Mouse (Mus musculus): ENCODE measurements around the gene Mboat1. TPM values are rescaled to one million over a fixed set of nuclear protein-coding genes. Genes with fewer than 3 reads are reported as not detected.

Gene Mboat1
- polyA plus RNA-seq, 1 experiment from 2014 or later, result 3.1 TPM

DNA sequence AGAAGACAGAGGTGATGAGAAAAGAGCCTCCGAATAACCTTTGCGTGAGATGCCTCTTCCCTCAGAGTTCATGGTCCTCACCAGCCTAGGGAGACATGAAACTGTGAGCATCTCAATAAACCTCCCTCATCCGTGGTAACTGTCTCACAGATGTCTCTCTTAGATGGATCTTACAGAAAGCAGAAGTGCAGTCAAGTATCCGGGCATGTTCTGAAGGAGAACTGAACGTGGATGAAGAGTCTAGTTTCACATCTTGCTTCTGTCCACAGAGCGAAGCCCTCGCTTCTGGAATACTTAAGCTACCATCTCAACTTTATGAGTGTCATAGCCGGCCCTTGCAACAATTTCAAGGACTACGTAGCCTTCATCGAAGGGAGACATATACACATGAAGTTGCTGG, 87.8 kb downstream of the Mboat1 start:
- WGBS, result 93% methylated on average over 10 of the region's 10 CpGs
- Histone ChIP-seq H3K4me1 (replicated peaks; ENCODE audit: control insufficient read depth, insufficient read depth, low read length) (no peaks in the 10 kb centered on the region), H3K27me3 (ENCODE audit: control insufficient read depth, insufficient read depth, low read length) (no peaks in the 10 kb centered on the region), H3K9ac (no peak overlapping the region), H3K4me2 (replicated peaks) (no peak overlapping the region), H3K36me3 (replicated peaks; ENCODE audit: control insufficient read depth, insufficient read depth) (no peaks in the 10 kb centered on the region), H3K27ac (no peak overlapping the region), H3K4me3 (replicated peaks; ENCODE audit: low read length) (no peak overlapping the region), H3K9me3 (ENCODE audit: control insufficient read depth, low read length) (no peaks in the 10 kb centered on the region)
- no peak for DNase-seq (ENCODE audit: low spot score)
- no peak for ATAC-seq (ENCODE audit: low FRiP score)

DNA sequence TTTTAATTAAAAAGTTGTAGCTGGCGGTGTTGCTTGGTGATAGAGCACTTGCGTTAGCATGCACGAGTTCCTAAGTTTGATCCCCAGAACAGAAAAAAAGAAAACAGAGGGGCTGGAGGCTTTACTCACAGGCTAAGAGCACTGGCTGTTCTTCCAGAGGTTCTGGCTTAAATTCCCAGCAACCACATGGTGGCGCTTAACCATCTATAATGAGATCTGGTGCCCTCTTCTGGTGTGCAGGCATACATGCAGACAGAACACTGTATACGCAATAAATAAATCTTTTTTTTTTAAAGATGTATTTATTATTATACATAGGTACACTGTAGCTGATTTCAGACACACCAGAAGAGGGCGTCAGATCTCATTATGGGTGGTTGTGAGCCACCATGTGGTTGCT, 88.4 kb downstream of the Mboat1 start:
- H3K36me3 ChIP-seq (replicated peaks; ENCODE audit: control insufficient read depth, insufficient read depth), result no peaks in the 10 kb centered on the region
- no peaks in the 10 kb centered on the region for H3K4me1 ChIP-seq (replicated peaks; ENCODE audit: control insufficient read depth, insufficient read depth, low read length)
- no peak overlapping the region for H3K27ac ChIP-seq
- H3K4me3 ChIP-seq (replicated peaks; ENCODE audit: low read length), result no peak overlapping the region
- no peak for DNase-seq (ENCODE audit: low spot score)
- no peak for ATAC-seq (ENCODE audit: low FRiP score)
- H3K9ac ChIP-seq, result no peak overlapping the region
- no peak overlapping the region for H3K4me2 ChIP-seq (replicated peaks)
- H3K27me3 ChIP-seq (ENCODE audit: control insufficient read depth, insufficient read depth, low read length), result no peaks in the 10 kb centered on the region
- no peaks in the 10 kb centered on the region for H3K9me3 ChIP-seq (ENCODE audit: control insufficient read depth, low read length)
- WGBS, result 96% methylated on average over 6 of the region's 6 CpGs

DNA sequence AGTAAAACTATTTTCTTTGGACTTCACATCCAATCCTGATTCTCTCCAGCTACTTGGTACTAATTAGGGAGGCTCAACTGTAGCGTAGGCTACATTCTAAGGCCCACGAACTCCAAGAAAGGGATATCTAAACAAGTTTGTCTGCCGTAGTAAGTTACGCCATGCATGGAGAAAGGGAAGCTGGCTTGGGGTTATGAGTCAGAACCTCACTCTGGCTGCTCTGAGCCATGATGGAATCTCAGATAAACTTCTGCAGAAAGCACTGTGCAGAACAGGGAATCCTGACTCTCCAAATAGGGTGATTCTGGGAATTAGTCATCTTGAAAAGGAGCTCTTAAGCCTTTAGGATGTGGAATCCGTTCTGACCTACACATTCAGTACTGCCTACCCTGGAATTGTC, 92.5 kb downstream of the Mboat1 start:
- DNase-seq (ENCODE audit: low spot score), result no peak
- Histone ChIP-seq H3K36me3 (replicated peaks; ENCODE audit: control insufficient read depth, insufficient read depth) (no peaks in the 10 kb centered on the region), H3K4me2 (replicated peaks) (no peak overlapping the region), H3K9ac (no peak overlapping the region), H3K4me3 (replicated peaks; ENCODE audit: low read length) (no peak overlapping the region), H3K27me3 (ENCODE audit: control insufficient read depth, insufficient read depth, low read length) (no peaks in the 10 kb centered on the region), H3K9me3 (ENCODE audit: control insufficient read depth, low read length) (no peaks in the 10 kb centered on the region), H3K4me1 (replicated peaks; ENCODE audit: control insufficient read depth, insufficient read depth, low read length) (no peaks in the 10 kb centered on the region), H3K27ac (no peak overlapping the region)
- ATAC-seq (ENCODE audit: low FRiP score), result no peak
- 86% methylated on average over 5 of the region's 5 CpGs for WGBS

DNA sequence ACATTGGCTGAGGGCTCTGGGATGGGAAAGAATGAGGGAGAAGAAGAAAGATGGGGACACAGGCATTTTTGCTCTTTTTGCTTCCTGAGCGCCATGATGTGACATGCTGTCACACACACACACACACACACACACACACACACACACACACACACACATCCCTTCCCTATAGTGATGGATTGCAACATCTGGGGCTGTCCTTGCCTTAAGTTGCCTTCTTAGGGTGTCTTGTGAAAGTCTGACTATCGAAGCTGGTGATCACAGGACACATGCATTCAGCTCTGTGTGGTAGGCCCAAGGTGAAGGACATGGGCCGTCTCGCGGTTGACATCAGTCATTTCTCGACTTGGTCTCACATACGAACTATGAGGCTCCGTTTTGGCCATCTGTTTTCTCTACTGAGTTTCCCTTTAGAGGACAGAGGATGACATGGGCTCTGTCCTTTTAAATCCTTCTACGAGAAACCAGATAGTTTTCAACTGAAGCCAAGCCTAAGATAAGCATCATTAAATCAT, 93.4 kb downstream of the Mboat1 start:
- no peak overlapping the region for H3K9ac ChIP-seq
- no peaks in the 10 kb centered on the region for H3K9me3 ChIP-seq (ENCODE audit: control insufficient read depth, low read length)
- 93% methylated on average over 9 of the region's 9 CpGs for WGBS
- no peaks in the 10 kb centered on the region for H3K36me3 ChIP-seq (replicated peaks; ENCODE audit: control insufficient read depth, insufficient read depth)
- DNase-seq (ENCODE audit: low spot score) (no peak), ATAC-seq (ENCODE audit: low FRiP score) (no peak)
- H3K4me1 ChIP-seq (replicated peaks; ENCODE audit: control insufficient read depth, insufficient read depth, low read length), result no peaks in the 10 kb centered on the region
- no peak overlapping the region for H3K4me3 ChIP-seq (replicated peaks; ENCODE audit: low read length)
- H3K4me2 ChIP-seq (replicated peaks), result no peak overlapping the region
- no peak overlapping the region for H3K27ac ChIP-seq
- no peaks in the 10 kb centered on the region for H3K27me3 ChIP-seq (ENCODE audit: control insufficient read depth, insufficient read depth, low read length)

DNA sequence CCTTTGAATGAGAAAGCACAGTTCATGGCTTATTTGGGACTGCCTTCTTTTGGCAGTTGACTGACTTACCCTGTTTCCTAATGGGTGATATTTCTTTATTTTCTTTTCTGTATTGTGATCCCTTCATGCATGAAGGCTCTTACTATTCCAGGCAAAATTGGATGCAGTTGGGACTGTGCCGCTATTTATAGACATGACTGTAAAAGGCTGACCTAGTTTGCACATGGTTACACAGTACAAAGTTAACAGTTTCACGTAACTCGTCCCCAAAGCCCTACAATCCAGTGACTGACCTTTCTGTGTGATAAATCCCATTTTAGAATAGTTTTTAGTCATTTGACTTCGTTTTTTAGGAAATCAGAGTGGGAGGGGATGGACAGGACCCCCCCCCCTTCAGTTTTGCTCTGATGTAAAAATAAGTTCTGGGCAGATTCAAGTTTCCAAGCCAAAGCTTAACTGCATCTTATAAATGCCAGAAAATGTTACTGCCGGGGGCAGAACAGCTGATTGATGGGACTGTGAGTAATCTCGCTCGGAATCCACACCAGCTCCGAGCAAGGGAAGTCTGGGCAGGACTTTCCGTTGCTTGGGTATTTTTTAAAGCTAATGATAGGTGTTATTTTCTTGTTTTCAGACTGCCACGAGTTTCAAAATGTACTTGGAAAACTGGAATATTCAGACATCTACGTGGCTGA, 98.9 kb downstream of the Mboat1 start:
- 77% methylated on average over 11 of the region's 11 CpGs for WGBS
- no peak for DNase-seq (ENCODE audit: low spot score)
- Histone ChIP-seq H3K9ac (no peak overlapping the region), H3K36me3 (replicated peaks; ENCODE audit: control insufficient read depth, insufficient read depth) (no peaks in the 10 kb centered on the region), H3K4me3 (replicated peaks; ENCODE audit: low read length) (no peak overlapping the region), H3K27me3 (ENCODE audit: control insufficient read depth, insufficient read depth, low read length) (no peaks in the 10 kb centered on the region), H3K4me2 (replicated peaks) (no peak overlapping the region), H3K9me3 (ENCODE audit: control insufficient read depth, low read length) (no peaks in the 10 kb centered on the region), H3K27ac (no peak overlapping the region), H3K4me1 (replicated peaks; ENCODE audit: control insufficient read depth, insufficient read depth, low read length) (no peaks in the 10 kb centered on the region)
- no peak for ATAC-seq (ENCODE audit: low FRiP score)

DNA sequence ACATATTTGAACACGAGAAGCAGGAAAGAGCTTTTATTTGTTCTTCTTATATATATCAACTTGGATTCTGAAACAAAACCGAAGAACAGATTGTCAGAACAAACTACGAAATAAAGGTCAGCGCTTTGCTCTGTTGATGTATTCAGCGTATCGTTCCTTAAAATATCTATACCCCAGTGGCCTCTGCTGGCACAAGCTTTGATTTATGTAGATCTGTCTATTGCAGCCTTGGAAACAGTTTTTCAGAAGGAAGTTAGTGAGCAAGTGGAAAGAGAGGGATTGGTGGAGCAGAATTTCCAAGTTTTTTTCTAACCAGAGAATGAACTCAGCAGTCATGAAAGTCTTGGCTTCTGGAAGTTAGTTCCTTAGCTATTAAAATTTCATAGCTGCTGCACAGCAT, 103.1 kb downstream of the Mboat1 start:
- H3K4me3 ChIP-seq (replicated peaks; ENCODE audit: low read length), result no peak overlapping the region
- no peak overlapping the region for H3K9ac ChIP-seq
- H3K27me3 ChIP-seq (ENCODE audit: control insufficient read depth, insufficient read depth, low read length), result no peaks in the 10 kb centered on the region
- 91% methylated on average over 6 of the region's 6 CpGs for WGBS
- no peaks in the 10 kb centered on the region for H3K4me1 ChIP-seq (replicated peaks; ENCODE audit: control insufficient read depth, insufficient read depth, low read length)
- no peaks in the 10 kb centered on the region for H3K36me3 ChIP-seq (replicated peaks; ENCODE audit: control insufficient read depth, insufficient read depth)
- DNase-seq (ENCODE audit: low spot score) (no peak), ATAC-seq (ENCODE audit: low FRiP score) (no peak)
- no peaks in the 10 kb centered on the region for H3K9me3 ChIP-seq (ENCODE audit: control insufficient read depth, low read length)
- no peak overlapping the region for H3K4me2 ChIP-seq (replicated peaks)
- no peak overlapping the region for H3K27ac ChIP-seq

DNA sequence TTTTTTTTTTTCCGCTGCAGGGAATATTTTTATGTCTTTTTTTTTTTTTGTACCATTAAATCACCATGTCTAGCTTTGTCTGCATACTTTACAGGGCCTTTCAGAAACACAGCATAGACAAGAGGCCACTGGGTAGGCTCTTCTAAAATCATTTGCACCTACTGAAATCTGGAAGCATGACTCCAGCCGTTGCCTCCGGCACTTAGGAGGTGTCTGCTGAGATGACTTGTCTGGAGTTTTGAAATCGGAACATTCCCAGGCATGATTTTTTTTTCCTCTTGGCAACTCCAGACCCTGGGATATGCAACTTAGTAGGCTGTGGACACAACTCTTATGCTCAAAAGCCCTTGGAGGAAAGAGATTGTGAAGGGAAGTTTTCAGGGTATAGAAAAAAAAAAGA, 109.3 kb downstream of the Mboat1 start:
- H3K9ac ChIP-seq, result no peak overlapping the region
- no peaks in the 10 kb centered on the region for H3K27me3 ChIP-seq (ENCODE audit: control insufficient read depth, insufficient read depth, low read length)
- H3K4me2 ChIP-seq (replicated peaks), result no peak overlapping the region
- H3K27ac ChIP-seq, result no peak overlapping the region
- H3K9me3 ChIP-seq (ENCODE audit: control insufficient read depth, low read length), result no peaks in the 10 kb centered on the region
- no peak for DNase-seq (ENCODE audit: low spot score)
- H3K4me3 ChIP-seq (replicated peaks; ENCODE audit: low read length), result no peak overlapping the region
- no peak for ATAC-seq (ENCODE audit: low FRiP score)
- WGBS, result 94% methylated on average over 4 of the region's 4 CpGs
- H3K36me3 ChIP-seq (replicated peaks; ENCODE audit: control insufficient read depth, insufficient read depth), result no peaks in the 10 kb centered on the region
- no peaks in the 10 kb centered on the region for H3K4me1 ChIP-seq (replicated peaks; ENCODE audit: control insufficient read depth, insufficient read depth, low read length)

DNA sequence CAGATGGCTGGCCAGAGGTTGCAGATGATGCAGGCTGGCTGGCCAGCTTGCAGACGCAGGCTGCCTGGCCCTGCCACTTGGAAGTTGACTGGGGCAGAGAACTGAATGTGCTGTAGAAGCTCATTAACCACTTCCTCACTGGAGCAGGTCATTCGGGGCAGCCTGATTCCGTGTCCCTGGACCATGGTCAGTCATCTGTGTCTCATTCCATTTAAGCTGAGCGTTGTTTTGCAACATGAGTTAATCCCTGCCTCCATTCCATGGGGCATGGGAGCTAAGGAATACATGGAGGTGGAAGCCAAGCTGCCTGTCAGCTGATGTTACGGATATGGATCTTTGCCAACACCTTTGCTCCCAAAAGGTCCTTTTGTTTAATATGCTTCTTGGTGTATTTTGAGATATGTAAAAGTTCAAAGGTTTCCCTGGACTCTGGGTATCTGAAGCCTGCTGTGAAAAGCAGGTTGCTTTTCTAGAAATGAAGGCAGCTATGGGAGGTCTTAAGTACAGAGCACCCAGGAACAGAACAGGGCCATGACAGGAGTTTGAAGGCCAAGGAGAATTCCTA, 114.1 kb downstream of the Mboat1 start:
- H3K4me2 ChIP-seq (replicated peaks), result no peak overlapping the region
- H3K4me3 ChIP-seq (replicated peaks; ENCODE audit: low read length), result no peak overlapping the region
- H3K9me3 ChIP-seq (ENCODE audit: control insufficient read depth, low read length), result no peaks in the 10 kb centered on the region
- H3K27me3 ChIP-seq (ENCODE audit: control insufficient read depth, insufficient read depth, low read length), result no peaks in the 10 kb centered on the region
- WGBS, result 55% methylated on average over 5 of the region's 5 CpGs
- H3K9ac ChIP-seq, result no peak overlapping the region
- DNase-seq (ENCODE audit: low spot score) (no peak), ATAC-seq (ENCODE audit: low FRiP score) (no peak)
- H3K4me1 ChIP-seq (replicated peaks; ENCODE audit: control insufficient read depth, insufficient read depth, low read length), result peaks cover 8% of the 10 kb centered on the region; the same call in 1 of the 2 replicates
- no peaks in the 10 kb centered on the region for H3K36me3 ChIP-seq (replicated peaks; ENCODE audit: control insufficient read depth, insufficient read depth)
- no peak overlapping the region for H3K27ac ChIP-seq

DNA sequence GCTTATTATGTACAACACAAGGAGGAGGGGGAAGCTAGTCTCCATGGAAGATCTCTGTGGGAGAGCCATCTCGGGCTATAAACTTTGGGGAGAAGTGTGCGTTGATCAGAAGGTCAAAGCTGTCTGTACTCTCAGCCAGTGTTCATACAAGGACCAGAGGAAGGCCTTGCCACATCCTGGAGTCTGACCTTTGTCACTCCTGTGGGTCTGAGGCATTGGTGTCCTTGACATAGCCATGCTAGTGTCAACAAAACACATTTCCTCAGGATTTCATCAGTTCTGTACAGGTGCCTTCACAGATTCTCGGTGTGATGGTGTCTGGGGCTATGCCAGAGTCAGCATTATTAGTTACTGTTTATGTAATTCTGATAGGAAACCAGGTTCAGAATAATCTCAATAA, 115.1 kb downstream of the Mboat1 start:
- no peak for DNase-seq (ENCODE audit: low spot score)
- WGBS, result 83% methylated on average over 3 of the region's 3 CpGs
- H3K4me2 ChIP-seq (replicated peaks), result no peak overlapping the region
- H3K9me3 ChIP-seq (ENCODE audit: control insufficient read depth, low read length), result no peaks in the 10 kb centered on the region
- peaks cover 8% of the 10 kb centered on the region; the same call in 1 of the 2 replicates for H3K4me1 ChIP-seq (replicated peaks; ENCODE audit: control insufficient read depth, insufficient read depth, low read length)
- no peaks in the 10 kb centered on the region for H3K36me3 ChIP-seq (replicated peaks; ENCODE audit: control insufficient read depth, insufficient read depth)
- no peak overlapping the region for H3K9ac ChIP-seq
- H3K27ac ChIP-seq, result no peak overlapping the region
- no peak for ATAC-seq (ENCODE audit: low FRiP score)
- no peaks in the 10 kb centered on the region for H3K27me3 ChIP-seq (ENCODE audit: control insufficient read depth, insufficient read depth, low read length)
- H3K4me3 ChIP-seq (replicated peaks; ENCODE audit: low read length), result no peak overlapping the region

Data from hindbrain, embryonic 14.5 days (tissue).